Mouse (Mus musculus) limb, embryonic 10.5 days (tissue): Measurements from ENCODE around the gene Flt1. TPM values are rescaled to one million over a fixed set of nuclear protein-coding genes. Genes with fewer than 3 reads are reported as not detected.

Experiments used
- DNase-seq: peaks from one replicate; pipeline ENCODE4 v3.0.0-alpha.2; 2017; ENCODE audit warnings: low spot score
- H3K27ac ChIP-seq: fragments of 300-500 bp; sonication (generic); 2 replicates; pipeline ENCODE4 v1.5.1; 2016; ENCODE audit warnings: mild to moderate bottlenecking
- H3K27me3 ChIP-seq: fragments of 300-500 bp; sonication (generic); 2 replicates; pipeline ENCODE4 v1.6.1; 2016; ENCODE audit warnings: low read depth, mild to moderate bottlenecking; ENCODE audit not compliant: poor library complexity, severe bottlenecking
- H3K36me3 ChIP-seq: fragments of 300-500 bp; sonication (generic); 2 replicates; pipeline ENCODE4 v1.6.1; 2016; ENCODE audit warnings: mild to moderate bottlenecking, moderate library complexity
- H3K4me1 ChIP-seq: fragments of 300-500 bp; sonication (generic); 2 replicates; pipeline ENCODE4 v1.6.1; 2016
- H3K4me3 ChIP-seq: fragments of 300-500 bp; sonication (generic); 2 replicates; pipeline ENCODE4 v1.5.1; 2016; ENCODE audit warnings: mild to moderate bottlenecking, moderate library complexity
- H3K9me3 ChIP-seq: fragments of 300-500 bp; sonication (generic); replicated peaks from 2 replicates; pipeline ENCODE4 v1.6.1; 2016; ENCODE audit warnings: mild to moderate bottlenecking
- WGBS: fragments of 180-500 bp; shearing (Covaris S2); methylation state at CpG from one replicate; pipeline ENCODE4 v1.1.7; 2016; 5-methylcytosine and 5-hydroxymethylcytosine counted together
- polyA plus RNA-seq: library from polyadenylated mRNA; unstranded; fragments of >200 nt; fragmentation: Nextera tagmentation; extraction: Ambion mirVana; gene quantifications from 2 replicates; pipeline ENCODE4 v1.2.1, GENCODE M21; 2016

Gene Flt1
- polyA plus RNA-seq, 1 experiment from 2014 or later, result 12.1 TPM

DNA sequence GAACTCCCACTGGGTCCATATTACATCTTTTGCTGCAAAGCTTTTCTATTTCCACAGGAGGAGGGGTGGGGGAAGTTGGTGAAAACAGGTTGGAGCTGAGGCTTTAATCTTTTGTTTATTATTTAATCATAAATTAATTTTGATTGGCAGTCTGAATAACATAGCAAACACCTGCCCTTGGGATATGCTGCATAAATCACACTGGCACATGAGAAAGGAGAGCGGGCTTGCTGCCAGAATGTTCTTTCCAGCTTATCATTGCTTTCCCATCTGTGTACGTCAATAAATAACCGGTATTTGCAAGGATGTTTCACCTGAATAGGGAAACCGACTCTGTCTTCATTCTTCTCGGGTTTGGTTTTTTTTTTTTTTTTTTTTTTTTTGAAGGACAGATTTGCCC lies 45.1 kb downstream of the Flt1 start:
- DNase-seq, result no peak
- H3K9me3 ChIP-seq, result no peaks in the 10 kb centered on the region
- H3K27ac ChIP-seq, result no peak overlapping the region
- no peak overlapping the region for H3K4me3 ChIP-seq
- no peaks in the 10 kb centered on the region for H3K36me3 ChIP-seq
- H3K27me3 ChIP-seq, result no peaks in the 10 kb centered on the region
- 84% methylated on average over 5 of the region's 5 CpGs for WGBS
- 0 out of 2 replicates have a peak, but pooled peaks cover 2% of the 10 kb centered on the region for H3K4me1 ChIP-seq

DNA sequence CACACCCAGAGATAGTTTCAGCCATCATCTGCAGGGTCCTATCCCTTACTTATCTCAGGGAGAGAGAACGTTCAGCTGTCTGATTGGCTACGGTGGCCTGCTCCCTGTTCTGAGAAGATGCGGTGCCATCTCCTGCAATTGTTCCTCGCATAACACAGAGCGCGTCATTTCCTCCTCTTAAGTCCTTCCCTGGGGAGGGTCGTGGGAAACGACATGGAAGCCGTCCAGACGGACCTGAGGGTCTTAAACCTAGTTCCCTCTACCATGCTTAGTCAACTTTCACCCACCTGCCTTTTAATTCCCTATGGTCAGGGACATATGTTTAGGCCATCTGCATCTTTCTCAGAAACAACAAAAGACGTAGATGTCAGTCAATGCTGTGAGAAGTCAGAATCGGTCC lies 46.5 kb downstream of the Flt1 start:
- no peak for DNase-seq
- H3K27ac ChIP-seq, result no peak overlapping the region
- no peaks in the 10 kb centered on the region for H3K36me3 ChIP-seq
- no peaks in the 10 kb centered on the region for H3K27me3 ChIP-seq
- WGBS, result 88% methylated on average over 12 of the region's 12 CpGs
- H3K4me3 ChIP-seq, result no peak overlapping the region
- no peaks in the 10 kb centered on the region for H3K9me3 ChIP-seq
- 0 out of 2 replicates have a peak, but pooled peaks cover 2% of the 10 kb centered on the region for H3K4me1 ChIP-seq

DNA sequence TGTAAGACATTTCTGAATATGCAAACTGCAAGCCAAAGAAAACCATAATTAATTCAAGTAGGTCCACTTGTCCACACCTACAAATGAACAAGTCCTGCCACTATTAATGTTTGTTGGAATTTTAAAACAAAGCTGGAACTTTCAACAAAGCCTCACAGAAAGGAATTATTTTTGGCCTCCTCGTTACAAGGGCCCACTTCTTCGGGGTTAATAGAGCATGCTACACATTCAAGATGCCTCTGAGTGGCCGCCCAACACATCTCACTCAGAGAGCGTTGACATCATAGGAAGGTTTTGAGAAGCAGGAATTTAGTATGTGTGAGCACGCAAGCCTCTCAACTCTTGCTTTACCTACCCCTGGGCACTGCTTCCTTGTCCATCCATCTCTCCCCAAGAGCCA lies 50.0 kb downstream of the Flt1 start:
- H3K27ac ChIP-seq, result no peak overlapping the region

GRCm38 (mm10) chr5:147671765-147672424 lies 53.9 kb downstream of the Flt1 start:
- Histone ChIP-seq H3K4me3 (no peak overlapping the region), H3K27ac (no peak overlapping the region), H3K36me3 (no peaks in the 10 kb centered on the region), H3K4me1 (no peaks in the 10 kb centered on the region), H3K9me3 (no peaks in the 10 kb centered on the region), H3K27me3 (no peaks in the 10 kb centered on the region)
- 90% methylated on average over 19 of the region's 19 CpGs for WGBS
- no peak for DNase-seq

More for the DNA sequence above, 50.0 kb downstream of the Flt1 start:
- Histone ChIP-seq H3K36me3 (no peaks in the 10 kb centered on the region), H3K27me3 (no peaks in the 10 kb centered on the region), H3K9me3 (no peaks in the 10 kb centered on the region), H3K4me3 (no peak overlapping the region), H3K4me1 (no peaks in the 10 kb centered on the region)
- WGBS, result 95% methylated on average over 5 of the region's 5 CpGs
- no peak for DNase-seq

- H3K27me3 ChIP-seq, result no peaks in the 10 kb centered on the region
- 90% methylated on average over 15 of the region's 15 CpGs for WGBS
Measured at GRCm38 (mm10) chr5:147668637-147669344, 57.0 kb downstream of the Flt1 start.

GRCm38 (mm10) chr5:147665946-147666345 lies 59.9 kb downstream of the Flt1 start:
- Histone ChIP-seq H3K36me3 (no peaks in the 10 kb centered on the region), H3K4me1 (no peaks in the 10 kb centered on the region), H3K27me3 (no peaks in the 10 kb centered on the region), H3K9me3 (no peaks in the 10 kb centered on the region), H3K27ac (no peak overlapping the region), H3K4me3 (no peak overlapping the region)
- 90% methylated on average over 13 of the region's 13 CpGs for WGBS
- no peak for DNase-seq

More at GRCm38 (mm10) chr5:147668637-147669344, 57.0 kb downstream of the Flt1 start:
- H3K9me3 ChIP-seq, result no peaks in the 10 kb centered on the region
- H3K36me3 ChIP-seq, result no peaks in the 10 kb centered on the region
- H3K27ac ChIP-seq, result no peak overlapping the region
- H3K4me1 ChIP-seq, result no peaks in the 10 kb centered on the region
- DNase-seq, result no peak
- H3K4me3 ChIP-seq, result no peak overlapping the region

GRCm38 (mm10) chr5:147665381-147665780 lies 60.4 kb downstream of the Flt1 start:
- Histone ChIP-seq H3K4me1 (no peaks in the 10 kb centered on the region), H3K27me3 (no peaks in the 10 kb centered on the region), H3K27ac (no peak overlapping the region), H3K4me3 (no peak overlapping the region), H3K9me3 (no peaks in the 10 kb centered on the region), H3K36me3 (no peaks in the 10 kb centered on the region)
- DNase-seq, result no peak
- 92% methylated on average over 9 of the region's 9 CpGs for WGBS

DNA sequence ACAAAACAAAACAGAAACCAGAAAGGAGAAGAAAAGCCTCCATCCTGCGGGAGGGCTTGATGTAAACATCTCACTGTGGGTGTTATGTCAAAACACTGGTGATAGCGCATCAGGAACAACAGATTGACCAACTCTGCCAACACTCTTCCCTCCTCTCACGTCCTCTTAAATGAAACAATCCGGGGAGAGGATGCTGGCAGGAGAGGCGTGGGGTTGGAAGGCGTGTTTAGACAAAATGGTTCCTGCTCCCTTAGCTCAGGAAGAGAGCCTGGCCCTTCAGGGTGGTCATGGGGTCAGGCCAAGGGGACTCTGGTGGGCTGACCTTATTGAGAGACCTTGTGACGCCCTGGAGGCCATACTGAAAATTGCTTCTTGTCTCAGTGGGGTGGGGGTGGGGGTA lies 65.9 kb downstream of the Flt1 start:
- Histone ChIP-seq H3K27me3 (no peaks in the 10 kb centered on the region), H3K36me3 (no peaks in the 10 kb centered on the region), H3K9me3 (no peaks in the 10 kb centered on the region), H3K4me3 (no peak overlapping the region), H3K27ac (no peak overlapping the region), H3K4me1 (no peaks in the 10 kb centered on the region)
- DNase-seq, result no peak
- WGBS, result 83% methylated on average over 7 of the region's 7 CpGs

DNA sequence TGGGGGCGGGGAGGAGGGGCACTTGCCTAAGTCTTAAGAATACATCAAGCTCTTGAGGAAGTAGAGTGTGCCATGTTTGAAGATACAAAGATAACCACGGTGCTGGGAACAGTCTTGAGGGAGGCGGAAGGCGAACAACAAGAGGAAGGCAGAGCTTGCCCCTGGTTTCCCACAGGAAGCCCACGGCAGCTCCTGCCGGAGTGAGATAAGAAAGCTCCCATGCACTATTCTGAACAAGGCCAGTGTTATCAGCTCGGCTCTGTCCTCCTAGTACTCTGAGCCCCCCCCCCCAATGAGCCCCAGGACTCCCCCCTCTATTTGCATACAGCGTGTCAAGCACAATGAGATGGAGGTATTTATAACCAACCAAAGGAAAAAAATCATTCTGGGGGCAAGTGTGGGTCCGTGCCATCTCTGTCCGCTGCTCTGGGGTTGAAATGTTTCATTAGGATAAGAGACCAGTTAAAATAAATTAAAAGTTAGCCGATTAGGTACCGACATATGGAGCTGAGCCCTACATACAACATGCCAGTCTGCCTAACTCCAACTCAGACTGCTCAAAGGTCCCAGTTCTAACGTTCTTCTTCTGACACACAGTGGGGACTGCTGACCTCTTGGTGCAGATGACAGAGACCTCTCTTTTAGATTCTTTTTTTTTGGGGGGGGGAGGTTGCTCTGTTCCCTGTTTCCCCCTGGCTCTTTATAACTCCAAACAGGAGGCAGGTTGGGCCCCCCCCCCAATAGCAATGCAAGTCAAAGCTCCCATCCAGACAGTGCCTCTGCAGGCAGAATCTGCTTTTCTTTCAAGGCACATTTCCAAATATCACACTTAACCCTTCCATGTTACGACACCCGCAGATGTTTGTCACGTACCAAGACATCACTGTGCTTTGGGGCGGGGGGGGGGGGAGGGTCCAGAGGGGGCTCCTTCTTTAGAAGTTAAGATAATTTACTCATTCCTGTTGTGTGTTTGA lies 67.6 kb downstream of the Flt1 start:
- Histone ChIP-seq H3K9me3 (no peaks in the 10 kb centered on the region), H3K27me3 (no peaks in the 10 kb centered on the region), H3K4me3 (no peak overlapping the region), H3K27ac (no peak overlapping the region), H3K36me3 (no peaks in the 10 kb centered on the region), H3K4me1 (no peaks in the 10 kb centered on the region)
- WGBS, result 72% methylated on average over 17 of the region's 17 CpGs
- no peak for DNase-seq

DNA sequence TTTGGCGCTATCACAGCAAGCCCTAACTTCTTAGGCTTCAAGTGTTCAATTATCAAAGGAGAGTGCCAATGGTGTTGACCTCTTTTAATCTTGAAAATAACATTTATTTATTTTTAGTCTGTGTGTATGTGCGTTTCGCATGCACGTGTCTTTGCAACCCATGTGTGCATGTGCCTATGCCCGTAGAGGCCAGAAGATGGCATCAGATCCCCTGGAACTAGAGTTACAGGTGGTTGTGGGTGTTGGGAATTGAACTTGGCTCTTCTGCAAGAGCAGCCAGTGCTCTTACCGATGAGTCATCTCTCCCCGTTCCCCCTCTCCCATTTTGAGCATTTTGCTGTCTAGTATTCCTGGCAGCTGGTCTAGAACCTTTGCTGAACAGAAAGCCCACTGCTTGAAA lies 70.0 kb downstream of the Flt1 start:
- no peaks in the 10 kb centered on the region for H3K36me3 ChIP-seq
- H3K27me3 ChIP-seq, result no peaks in the 10 kb centered on the region
- no peak for DNase-seq
- H3K27ac ChIP-seq, result no peak overlapping the region
- H3K4me3 ChIP-seq, result no peak overlapping the region
- H3K9me3 ChIP-seq, result no peaks in the 10 kb centered on the region
- 81% methylated on average over 7 of the region's 7 CpGs for WGBS
- H3K4me1 ChIP-seq, result no peaks in the 10 kb centered on the region

DNA sequence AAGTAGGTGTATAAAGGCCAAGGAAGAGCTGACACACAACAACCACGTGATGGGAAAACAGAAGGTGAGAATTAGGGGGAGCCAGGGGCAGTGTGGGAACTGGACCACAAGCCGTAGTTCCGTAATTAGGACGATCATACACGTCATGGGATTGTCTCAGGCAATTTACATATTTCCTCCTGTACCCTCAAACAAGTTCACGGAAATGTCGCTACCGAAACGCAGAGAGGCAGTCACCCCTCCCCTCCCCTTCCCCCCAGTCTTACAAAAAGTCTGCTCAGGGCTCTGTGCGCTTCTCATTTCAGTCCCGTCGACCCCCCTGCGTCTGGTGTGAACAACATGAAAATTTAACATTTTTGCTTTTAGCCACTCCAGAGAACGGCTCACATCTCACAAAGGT lies 74.6 kb downstream of the Flt1 start:
- no peaks in the 10 kb centered on the region for H3K36me3 ChIP-seq
- no peaks in the 10 kb centered on the region for H3K9me3 ChIP-seq
- no peak overlapping the region for H3K4me3 ChIP-seq
- H3K27ac ChIP-seq, result no peak overlapping the region
- WGBS, result 85% methylated on average over 14 of the region's 14 CpGs
- no peaks in the 10 kb centered on the region; the same call in 1 of the 2 replicates for H3K4me1 ChIP-seq
- DNase-seq, result no peak
- H3K27me3 ChIP-seq, result no peaks in the 10 kb centered on the region

DNA sequence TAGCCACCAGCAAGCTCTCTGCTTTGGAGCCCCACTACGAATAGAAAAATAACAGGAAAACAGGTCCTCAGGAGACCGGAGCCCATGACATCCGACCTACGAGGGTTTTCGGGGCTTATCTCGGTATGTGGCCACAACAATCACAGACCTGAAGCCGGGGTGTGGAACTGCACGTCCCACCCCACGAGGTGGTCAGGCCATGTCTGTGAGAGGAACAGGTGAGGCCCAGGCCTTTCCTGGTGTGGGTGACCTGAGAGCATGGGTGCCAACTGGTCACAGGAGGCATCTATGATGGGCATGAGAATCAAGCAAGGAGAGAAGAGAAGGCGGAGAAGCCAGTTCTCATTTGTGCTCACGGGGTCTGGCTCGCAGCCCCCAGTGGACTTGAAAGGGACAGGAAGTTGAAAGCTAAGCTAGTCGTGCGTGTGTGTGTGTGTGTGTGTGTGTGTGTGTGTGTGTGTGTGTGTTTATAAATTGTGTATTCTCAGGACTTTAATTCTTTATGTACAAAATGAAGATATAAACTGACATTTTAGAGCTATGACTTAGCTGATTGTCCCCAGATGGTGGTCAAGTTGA lies 79.4 kb downstream of the Flt1 start:
- Histone ChIP-seq H3K27me3 (no peaks in the 10 kb centered on the region), H3K9me3 (no peaks in the 10 kb centered on the region), H3K36me3 (no peaks in the 10 kb centered on the region), H3K4me1 (no peaks in the 10 kb centered on the region; the same call in 1 of the 2 replicates), H3K4me3 (no peak overlapping the region), H3K27ac (no peak overlapping the region)
- no peak for DNase-seq
- 79% methylated on average over 14 of the region's 14 CpGs for WGBS
